Mouse (Mus musculus) heart, embryonic 14.5 days (tissue): ENCODE measurements around the gene Zfc3h1. TPM values are rescaled to one million over a fixed set of nuclear protein-coding genes. Genes with fewer than 3 reads are reported as not detected.
A peak's percentile ranks its signal among the peaks of the same experiment; 100 is the strongest.

Experiments used
- ATAC-seq: fragments of 200-750 bp; cut with Nextera tagmentation; 2 replicates; pipeline ENCODE4 v1.8.0; 2017; ENCODE audit warnings: low read depth, moderate TSS enrichment; ENCODE audit not compliant: insufficient number of reproducible peaks, insufficient read depth, low FRiP score
- H3K27ac ChIP-seq, 2 experiments: fragments of 200-500 bp in 1 of 2; fragments of 300-500 bp in 1 of 2; sonication (generic) in 1 of 2; replicated peaks in 1 of 2; 2 replicates each; pipeline ENCODE4 v1.5.1; 2012 to 2014; ENCODE audit warnings: low read depth in 2 of 2, low read length in 2 of 2, control low read depth in 1 of 2, mild to moderate bottlenecking in 1 of 2, mixed read lengths in 1 of 2; ENCODE audit not compliant: control insufficient read depth in 1 of 2, insufficient read depth in 1 of 2
- H3K27me3 ChIP-seq: fragments of 300-500 bp; sonication (generic); 2 replicates; pipeline ENCODE4 v1.6.1; 2014; ENCODE audit warnings: mild to moderate bottlenecking, low read length, control low read depth; ENCODE audit not compliant: control insufficient read depth, insufficient read depth
- H3K36me3 ChIP-seq: fragments of 300-500 bp; sonication (generic); 2 replicates; pipeline ENCODE4 v1.6.1; 2014; ENCODE audit warnings: mild to moderate bottlenecking, control low read depth, low read length, mixed read lengths; ENCODE audit not compliant: control insufficient read depth, insufficient read depth
- H3K4me1 ChIP-seq, 2 experiments: fragments of 200-500 bp in 1 of 2; fragments of 300-500 bp in 1 of 2; sonication (generic) in 1 of 2; 2 replicates each; pipeline ENCODE4 v1.6.1; 2012 to 2014; ENCODE audit warnings: low read length in 2 of 2, control low read depth in 1 of 2, mixed read lengths in 1 of 2; ENCODE audit not compliant: control insufficient read depth in 2 of 2, insufficient read depth in 2 of 2
- H3K4me2 ChIP-seq: fragments of 300-500 bp; sonication (generic); 2 replicates; pipeline ENCODE4 v1.6.1; 2014; ENCODE audit warnings: mild to moderate bottlenecking, low read length
- H3K4me3 ChIP-seq, 2 experiments: fragments of 200-500 bp in 1 of 2; fragments of 300-500 bp in 1 of 2; sonication (generic) in 1 of 2; 2 replicates each; pipeline ENCODE4 v1.5.1; 2012 to 2014; ENCODE audit warnings: low read length in 2 of 2, mild to moderate bottlenecking in 2 of 2, control low read depth in 1 of 2, low read depth in 1 of 2, moderate library complexity in 1 of 2; ENCODE audit not compliant: control insufficient read depth in 1 of 2, insufficient read depth in 1 of 2
- H3K9ac ChIP-seq: fragments of 300-500 bp; sonication (generic); 2 replicates; pipeline ENCODE4 v1.6.1; 2014; ENCODE audit warnings: mild to moderate bottlenecking, low read length
- H3K9me3 ChIP-seq: fragments of 300-500 bp; sonication (generic); 2 replicates; pipeline ENCODE4 v1.6.1; 2016; ENCODE audit warnings: low read length, control low read depth; ENCODE audit not compliant: control insufficient read depth
- WGBS: fragments of 180-500 bp; shearing (Covaris S2); extraction: QIAGEN DNeasy Blood & Tissue Kit; methylation state at CpG from one replicate; pipeline ENCODE4 v1.1.7; 2014; 5-methylcytosine and 5-hydroxymethylcytosine counted together
- polyA plus RNA-seq: library from polyadenylated mRNA; unstranded; fragments of >200 nt; fragmentation: Nextera tagmentation; extraction: Ambion mirVana; gene quantifications from 2 replicates; pipeline ENCODE4 v1.2.1, GENCODE M21; 2014

The Zfc3h1 gene
- polyA plus RNA-seq, 1 experiment from 2014 or later = 18.8 TPM

GRCm38 (mm10) chr10:115361840-115362622 is 22.7 kb upstream of the Zfc3h1 start, which contains the start of gene Tmem19:
Gene Tmem19 (minus strand): TSS chr10:115362501.
- peak within 1 kb of the TSS; percentile 78 for H3K9ac ChIP-seq

DNA sequence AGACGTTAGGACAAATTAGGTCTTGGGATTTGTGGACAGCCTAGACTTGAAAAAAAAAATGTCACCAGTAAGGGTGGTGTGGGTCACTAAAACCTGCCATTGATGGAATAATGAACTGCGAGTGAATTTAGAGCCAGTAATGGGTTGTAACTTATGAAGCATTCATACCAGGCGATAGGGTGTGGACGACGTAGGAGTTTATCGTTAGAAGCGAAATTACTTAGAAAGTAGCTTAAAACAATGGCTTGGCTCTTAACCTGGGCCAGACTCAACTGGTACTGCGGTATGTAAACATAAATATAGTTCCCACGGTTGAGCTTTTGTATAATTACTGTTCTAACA is 22.2 kb upstream of the Zfc3h1 start:
- Histone ChIP-seq H3K27ac (peak overlapping the region; percentile 95 to 98), H3K4me2 (peak overlapping the region; percentile 91), H3K9me3 (no peaks in the 10 kb centered on the region), H3K27me3 (no peaks in the 10 kb centered on the region), H3K4me3 (peak overlapping the region; percentile 61 to 67), H3K4me1 (peaks cover 3 to 13% of the 10 kb centered on the region in 2 experiments; a peak in 2 of 4 replicates), H3K9ac (peak overlapping the region; percentile 78), H3K36me3 (no peaks in the 10 kb centered on the region)
- 9% methylated on average over 9 of the region's 9 CpGs for WGBS
- no peak for ATAC-seq

More at GRCm38 (mm10) chr10:115361840-115362622, 22.7 kb upstream of the Zfc3h1 start, which contains the start of gene Tmem19:
- Histone ChIP-seq H3K27me3 (no peaks in the 10 kb centered on the region), H3K9me3 (no peaks in the 10 kb centered on the region), H3K4me1 (peaks cover 3 to 8% of the 10 kb centered on the region in 2 experiments; a peak in 2 of 4 replicates), H3K4me2 (peak within 1 kb of the TSS; percentile 91), H3K27ac (peak within 1 kb of the TSS; percentile 95 to 98), H3K4me3 (peak within 1 kb of the TSS; percentile 61 to 84), H3K36me3 (peaks cover 6% of the 10 kb centered on the region; the same call in 1 of the 2 replicates)
- peak; percentile 100 for ATAC-seq
- under 1% methylated on average over 56 of the region's 58 CpGs for WGBS

- Histone ChIP-seq H3K4me2 (peak overlapping the region; percentile 91), H3K27me3 (no peaks in the 10 kb centered on the region), H3K4me3 (peak overlapping the region in 1 of 2 experiments; percentile 61; a peak in 2 of 4 replicates), H3K27ac (peak overlapping the region in 1 of 2 experiments; percentile 95; a peak in 2 of 4 replicates), H3K4me1 (peaks cover 3 to 13% of the 10 kb centered on the region in 2 experiments; a peak in 2 of 4 replicates), H3K9me3 (no peaks in the 10 kb centered on the region), H3K9ac (peak overlapping the region; percentile 78), H3K36me3 (no peaks in the 10 kb centered on the region)
- 75% methylated on average over 4 of the region's 4 CpGs for WGBS
- no peak for ATAC-seq
These were observed 21.6 kb upstream of the Zfc3h1 start for GRCm38 (mm10) chr10:115363151-115363550.

GRCm38 (mm10) chr10:115381506-115382084 is 3.2 kb upstream of the Zfc3h1 start:
- no peak overlapping the region for H3K9ac ChIP-seq
- no peak for ATAC-seq
- 0 out of 4 replicates have a peak overlapping the region, but pooled peaks of 1 of the 2 experiments have one; percentile 21 for H3K27ac ChIP-seq
- peaks cover 2 to 21% of the 10 kb centered on the region in 2 experiments for H3K4me1 ChIP-seq
- H3K9me3 ChIP-seq = no peaks in the 10 kb centered on the region
- H3K4me2 ChIP-seq = peak overlapping the region; percentile 32
- H3K4me3 ChIP-seq = no peak overlapping the region
- H3K36me3 ChIP-seq = 0 out of 2 replicates have a peak, but pooled peaks cover 3% of the 10 kb centered on the region
- no peaks in the 10 kb centered on the region for H3K27me3 ChIP-seq
- 41% methylated on average over 2 of the region's 2 CpGs for WGBS

GRCm38 (mm10) chr10:115382846-115383643 is 1.7 kb upstream of the Zfc3h1 start:
- H3K27ac ChIP-seq = peak overlapping the region in 1 of 2 experiments; percentile 98; a peak in 2 of 4 replicates
- no peaks in the 10 kb centered on the region for H3K9me3 ChIP-seq
- H3K4me3 ChIP-seq = peak overlapping the region; percentile 75 to 85; a peak in 3 of 4 replicates
- H3K4me2 ChIP-seq = peak overlapping the region; percentile 64
- peak overlapping the region; percentile 86 for H3K9ac ChIP-seq
- 38% methylated on average over 12 of the region's 12 CpGs for WGBS
- no peaks in the 10 kb centered on the region for H3K27me3 ChIP-seq
- no peaks in the 10 kb centered on the region for H3K36me3 ChIP-seq
- no peak for ATAC-seq
- H3K4me1 ChIP-seq = peaks cover 2 to 30% of the 10 kb centered on the region in 2 experiments

GRCm38 (mm10) chr10:115383644-115384220 is 1.0 kb upstream of the Zfc3h1 start:
- Histone ChIP-seq H3K9ac (peak overlapping the region; percentile 86), H3K27me3 (no peaks in the 10 kb centered on the region), H3K36me3 (0 out of 2 replicates have a peak, but pooled peaks cover 4% of the 10 kb centered on the region), H3K4me3 (peak overlapping the region; percentile 75 to 85), H3K4me1 (peaks cover 2 to 33% of the 10 kb centered on the region in 2 experiments), H3K27ac (peak overlapping the region; percentile 98), H3K4me2 (peak overlapping the region; percentile 64), H3K9me3 (no peaks in the 10 kb centered on the region)
- peak; percentile 4 for ATAC-seq
- WGBS = 2% methylated on average over 15 of the region's 15 CpGs
